Mouse (Mus musculus): Measurements from ENCODE around the gene Frmd4a.

GRCm38 (mm10) chr2:4636656-4637055 is 619.1 kb downstream of the Frmd4a start:
- TF ChIP-seq CTCF (IDR thresholded peaks at IDR 0.05; ENCODE audit: extremely low read depth, insufficient read depth, insufficient read length, insufficient replicate concordance), result no peak
- no peak for TF ChIP-seq POLR2A (IDR thresholded peaks at IDR 0.05; ENCODE audit: low read depth, low read length)

Measured in spleen, adult 2 months (tissue).